Mouse (Mus musculus) retina, adult 2 months (tissue): ENCODE results near the gene AW549877.

Experiments
- DNase-seq: peaks from one replicate; pipeline ENCODE4 v3.0.0-alpha.2; 2012; ENCODE audit warnings: low read depth, low spot score

AW549877 gene

DNA sequence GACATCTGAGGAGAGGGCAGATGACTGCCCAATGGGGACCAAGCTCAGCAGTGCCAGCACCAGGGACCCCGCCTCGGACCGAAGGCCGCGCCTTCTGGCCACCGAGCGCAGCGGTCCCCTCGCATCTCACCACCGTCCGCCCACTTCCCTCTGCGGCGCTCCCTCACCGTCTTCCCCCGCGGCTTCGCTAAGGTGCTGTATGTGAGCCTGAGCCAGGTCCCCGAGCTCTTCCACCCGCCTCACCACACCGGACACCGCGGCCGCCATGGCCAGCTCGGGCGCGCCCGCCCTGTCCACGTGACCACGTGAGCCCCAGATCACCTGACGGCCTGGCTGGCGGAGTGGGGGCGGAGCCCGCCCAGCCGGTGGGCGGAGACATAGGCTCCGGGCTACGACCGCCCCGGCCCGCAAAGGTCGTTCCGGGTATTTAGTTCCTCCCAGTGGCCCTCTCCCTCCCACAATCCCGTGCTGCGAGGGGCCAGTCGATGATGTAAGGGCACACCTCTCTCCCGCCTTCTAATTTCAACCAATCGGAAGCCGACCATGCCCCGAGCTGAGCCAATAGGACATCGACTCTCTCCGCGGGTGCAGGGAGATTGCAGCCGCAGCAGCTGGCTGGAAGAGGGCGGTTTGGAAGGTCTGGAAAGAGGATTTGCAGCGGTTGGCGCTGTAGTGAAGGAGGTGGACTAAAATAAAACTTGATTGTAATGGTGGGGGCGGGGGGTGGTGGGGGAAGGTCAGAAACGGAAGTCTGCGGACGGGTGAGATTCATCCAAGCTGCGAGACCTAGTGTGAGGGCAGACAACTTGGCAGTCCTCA lies at the start of gene AW549877:
TSS of gene AW549877 (minus strand) at position 297 of the 819 bp plus-strand sequence.
- peak; percentile 99 for DNase-seq

DNA sequence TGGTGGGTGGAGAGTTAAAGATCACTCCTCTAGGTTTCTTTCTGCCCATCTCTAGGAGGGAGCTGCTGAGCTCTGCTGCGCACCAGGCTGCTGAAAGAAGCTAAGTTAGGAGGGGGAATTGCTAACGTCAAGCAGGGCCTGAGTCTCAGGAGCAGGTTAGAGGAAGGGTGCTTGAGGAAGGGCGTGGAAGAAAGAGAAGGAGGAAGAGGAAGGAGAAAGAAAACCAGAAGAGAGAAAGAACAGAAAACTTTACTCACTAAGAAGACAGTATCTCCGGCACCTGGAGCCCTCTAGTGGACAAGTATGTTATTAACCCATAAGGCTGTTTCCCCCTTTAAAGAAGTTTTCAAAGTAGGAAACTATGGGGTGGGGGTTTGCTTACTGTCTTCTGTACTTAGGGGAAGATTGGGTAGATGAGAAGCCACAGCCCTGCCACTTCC lies 47.5 kb upstream of the AW549877 start:
- no peak for DNase-seq

DNA sequence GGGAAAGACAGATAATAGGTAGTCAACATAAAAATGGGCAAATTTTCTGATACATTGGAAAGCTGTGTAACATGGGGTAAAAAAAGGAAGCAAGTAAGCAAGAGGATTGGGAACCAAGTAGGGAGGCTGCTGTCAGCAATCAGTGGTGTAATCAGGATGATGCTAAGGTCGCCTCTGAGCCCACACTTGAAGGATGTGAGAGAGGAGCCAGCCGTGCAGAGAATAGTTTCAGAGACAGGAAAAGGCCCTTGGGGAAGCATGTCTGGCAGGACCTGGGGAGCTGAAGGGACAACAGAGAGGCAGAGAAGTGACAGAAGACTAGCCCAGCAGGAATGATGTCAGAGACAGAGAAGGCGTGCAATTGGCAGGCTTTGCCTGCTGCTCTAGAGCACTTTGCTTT lies 46.9 kb upstream of the AW549877 start:
- DNase-seq: no peak

DNA sequence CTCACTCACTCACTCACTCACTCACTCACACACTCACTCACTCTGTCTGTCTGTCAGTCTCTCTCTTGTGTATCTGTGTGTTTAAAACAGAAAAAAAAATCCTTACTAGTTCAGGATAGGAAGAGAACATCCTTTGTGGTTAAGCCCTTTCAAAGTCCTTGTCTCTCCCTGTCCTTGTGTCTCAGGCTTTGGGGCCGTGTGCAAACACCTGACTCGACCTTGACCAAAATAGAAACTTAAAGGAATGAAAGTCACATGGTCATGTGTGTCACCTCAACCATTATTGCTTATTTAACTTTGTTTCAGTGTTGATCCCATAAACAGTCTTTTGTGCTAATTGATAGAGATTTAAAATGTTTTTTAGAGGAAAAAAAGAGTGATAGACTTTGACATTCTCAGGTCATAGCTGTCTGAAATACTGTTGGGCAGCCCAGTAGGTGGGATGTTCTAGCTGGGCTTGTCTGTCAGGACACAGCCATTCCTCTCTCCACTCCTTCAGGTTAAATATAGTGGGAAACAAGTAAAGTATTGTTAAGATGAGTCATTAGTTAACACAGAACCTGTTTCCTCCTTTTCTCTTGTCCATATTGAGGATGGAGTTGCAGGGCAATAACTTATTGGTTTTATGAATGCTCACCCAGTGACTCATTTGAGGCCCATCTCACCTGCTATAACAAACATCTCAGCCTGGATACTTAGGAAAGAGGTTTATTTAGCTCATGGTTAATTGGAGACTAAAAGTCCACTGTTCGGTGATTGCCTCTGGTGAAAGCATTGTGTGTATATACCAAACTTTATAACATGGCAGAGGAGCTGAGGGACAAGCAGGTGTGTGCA lies 37.8 kb upstream of the AW549877 start:
- no peak for DNase-seq

DNA sequence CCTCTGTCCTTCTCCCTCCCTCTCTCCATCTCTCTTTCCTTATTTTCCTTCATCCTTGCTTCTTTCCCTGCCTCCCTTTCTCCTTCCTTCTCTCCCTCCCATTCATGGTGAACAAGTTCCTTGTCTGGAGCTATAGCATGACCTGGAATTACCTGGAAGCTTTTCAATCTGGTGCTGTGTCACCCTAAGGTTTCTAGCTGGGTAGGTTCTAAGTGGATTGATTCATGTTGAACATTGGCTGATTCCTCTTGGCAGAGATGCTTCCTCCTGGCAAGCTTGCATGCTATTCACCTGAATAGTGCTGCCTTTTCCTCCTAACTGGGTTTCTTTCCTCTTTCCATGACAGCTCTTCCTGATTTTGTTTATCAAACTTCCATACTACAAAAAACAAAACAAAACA lies 33.4 kb upstream of the AW549877 start:
- no peak for DNase-seq

DNA sequence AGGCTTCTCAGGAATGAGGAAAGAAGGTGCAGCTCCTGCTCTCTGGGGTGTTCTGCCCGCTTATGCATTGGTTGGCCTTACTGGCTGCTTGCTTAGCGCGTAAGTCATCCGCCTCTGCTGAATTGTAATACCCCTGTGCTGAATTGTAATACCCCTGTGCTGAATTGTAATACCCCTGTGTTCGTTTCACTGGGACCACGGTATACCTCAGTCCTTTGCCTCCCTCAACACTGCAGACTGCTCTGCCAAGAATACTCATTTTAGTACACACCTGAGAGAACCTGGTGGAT lies 32.8 kb upstream of the AW549877 start:
- no peak for DNase-seq

DNA sequence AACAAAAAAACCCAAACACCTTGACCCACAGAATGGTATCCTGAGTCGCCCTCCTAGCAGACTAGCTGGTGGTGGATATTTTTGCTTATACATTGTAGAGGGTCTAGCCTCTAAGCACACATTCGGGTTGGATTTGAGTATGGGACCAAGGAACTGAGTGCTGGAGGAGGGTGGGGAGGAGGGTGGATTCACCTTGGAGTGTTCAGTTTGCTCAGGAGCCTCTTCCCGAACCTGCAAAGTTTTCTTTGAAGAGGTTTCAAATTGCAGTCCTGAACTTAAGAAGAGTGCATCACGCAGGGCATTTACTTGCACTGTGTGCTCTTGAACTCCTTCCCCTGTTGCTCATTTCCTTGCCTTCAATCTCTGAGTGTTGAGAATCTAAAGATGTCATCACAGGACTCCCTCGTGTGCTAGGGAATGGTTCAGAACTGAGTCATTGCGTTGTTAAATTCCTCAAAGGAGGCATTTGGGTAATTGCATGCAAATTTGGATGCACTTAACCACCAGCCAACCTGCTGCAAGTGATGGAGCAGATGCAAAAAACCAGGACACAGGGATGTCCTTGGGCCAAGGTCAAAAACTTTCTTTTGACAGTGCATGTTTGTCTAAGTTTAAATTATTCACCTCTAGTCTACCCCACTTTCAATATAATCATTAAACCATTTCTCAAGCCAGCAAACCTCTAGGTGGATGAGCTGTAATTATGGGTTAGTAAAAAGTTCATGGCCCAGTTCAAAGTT lies 32.3 kb upstream of the AW549877 start:
- DNase-seq: no peak

DNA sequence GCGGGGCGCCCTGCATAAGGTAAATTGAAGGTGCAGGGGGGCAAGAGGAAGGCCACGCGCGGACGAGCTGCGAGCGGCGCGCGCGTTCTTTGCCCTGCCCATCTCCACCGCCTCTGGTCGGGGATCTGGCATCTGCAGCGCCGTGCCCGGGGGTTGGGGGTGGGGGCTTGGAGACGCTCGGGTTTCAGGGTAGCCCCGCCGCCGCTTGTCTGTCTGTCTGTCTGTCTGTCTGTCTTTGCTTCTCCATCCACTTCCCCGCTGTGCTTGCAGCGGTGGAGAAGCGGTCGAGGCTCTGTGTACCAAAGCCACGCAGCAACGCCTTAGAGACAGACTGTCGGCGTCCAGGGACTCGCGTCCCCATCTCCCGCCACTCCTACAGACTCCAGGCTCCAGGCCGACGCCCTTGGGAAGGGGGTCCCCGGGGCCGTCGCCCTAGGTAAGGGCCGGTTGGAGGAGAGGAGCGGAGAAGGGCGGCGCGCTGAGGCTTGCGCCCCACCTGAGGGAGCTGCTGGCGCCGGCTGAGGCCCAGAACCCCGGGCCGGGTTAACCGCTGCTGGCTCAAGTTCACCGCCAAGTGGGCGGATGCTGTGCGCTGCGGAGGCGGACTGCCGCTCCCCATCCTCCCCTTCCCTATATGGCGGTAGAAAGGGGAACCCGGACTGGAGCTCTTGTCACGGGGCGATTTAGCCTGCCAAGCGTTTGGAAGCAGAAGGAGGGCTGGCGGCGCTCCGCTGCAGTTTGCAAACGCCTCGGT lies 31.5 kb upstream of the AW549877 start:
- DNase-seq: peak; percentile 53

DNA sequence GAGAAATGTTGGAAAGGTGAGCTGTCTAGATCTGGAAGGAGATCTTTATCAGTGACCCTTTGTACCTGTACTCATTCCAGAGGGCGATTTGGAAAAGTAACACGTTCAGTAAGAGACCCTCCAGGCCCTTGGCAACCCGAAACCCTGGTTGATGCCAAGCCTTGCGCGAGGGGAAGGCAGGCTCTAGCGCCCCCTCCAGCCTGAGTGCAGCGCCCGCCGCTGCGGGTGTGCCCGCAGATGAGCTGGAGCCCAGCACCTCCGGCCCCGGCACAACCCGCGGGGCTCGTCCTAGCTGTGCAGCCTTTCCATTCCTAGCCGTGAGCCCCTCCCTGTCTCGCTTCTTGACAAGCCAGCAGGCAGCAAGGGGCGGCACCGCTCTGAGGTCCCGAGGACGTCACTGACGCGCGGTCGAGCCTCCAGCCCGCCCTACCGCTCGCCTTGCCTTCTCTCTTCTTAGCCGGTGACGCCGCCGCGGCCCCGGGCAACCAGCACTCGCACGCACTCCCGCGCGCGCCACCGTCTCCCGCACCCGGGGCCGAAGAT lies 30.8 kb upstream of the AW549877 start, which contains the start of gene Oxct1:
TSS of gene Oxct1 (plus strand) at position 153 of the 543 bp plus-strand sequence.
- peak; percentile 69 for DNase-seq

DNA sequence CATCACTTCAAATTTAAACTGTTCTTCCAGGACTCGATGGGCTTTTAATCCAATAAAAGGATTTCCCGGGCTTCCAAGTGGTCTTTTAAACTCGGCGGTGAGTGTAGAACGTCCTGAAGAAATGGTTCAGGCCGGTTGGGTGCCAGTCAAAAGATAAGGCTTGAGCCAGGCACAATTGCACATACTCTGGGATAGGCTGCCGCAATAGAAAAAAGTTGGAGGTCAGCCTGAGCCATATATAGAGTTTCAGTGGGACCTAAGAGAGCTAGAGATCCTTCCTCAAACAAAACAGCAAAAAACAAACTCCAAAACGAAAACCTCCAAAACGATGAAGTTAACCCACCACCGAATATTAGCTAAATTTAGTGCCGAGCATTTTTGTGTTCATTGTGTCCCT lies 30.0 kb upstream of the AW549877 start:
- no peak for DNase-seq

DNA sequence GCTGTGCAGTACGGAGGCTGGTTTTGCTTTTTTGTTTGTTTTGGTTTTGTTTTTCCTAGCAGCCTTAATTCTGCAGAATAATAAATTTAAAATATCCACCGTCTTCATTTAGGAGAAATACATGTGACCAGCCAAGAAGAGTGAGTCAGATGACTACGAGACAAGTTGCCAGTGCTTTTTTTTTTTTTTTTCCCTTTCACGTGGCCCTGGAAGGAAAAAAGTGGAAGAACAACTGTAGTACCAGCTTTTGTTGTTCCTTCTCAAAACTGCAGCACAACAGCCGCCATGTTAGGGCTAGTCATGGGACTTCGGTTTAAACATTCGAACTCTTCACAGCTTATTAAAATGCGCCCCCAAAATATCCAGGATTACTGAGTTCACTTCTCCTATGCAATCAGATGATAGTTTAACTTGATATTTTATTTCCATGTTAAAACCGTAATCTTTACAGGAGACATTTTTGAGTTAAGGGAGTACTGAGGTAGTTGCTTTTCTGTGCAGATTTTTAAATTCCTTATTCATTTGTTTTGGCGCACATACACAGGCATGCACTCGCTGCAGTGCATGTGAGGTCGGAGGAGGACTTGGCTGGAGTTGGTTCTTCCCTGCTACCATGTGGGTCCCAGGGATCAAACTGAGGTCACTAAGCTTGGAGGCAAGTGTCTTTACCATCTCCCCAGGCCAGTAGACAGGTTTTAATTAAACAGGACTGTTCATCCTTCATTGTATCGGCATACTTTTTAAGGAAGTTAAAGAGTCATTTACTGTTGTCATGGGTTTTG lies 29.4 kb upstream of the AW549877 start:
- no peak for DNase-seq

DNA sequence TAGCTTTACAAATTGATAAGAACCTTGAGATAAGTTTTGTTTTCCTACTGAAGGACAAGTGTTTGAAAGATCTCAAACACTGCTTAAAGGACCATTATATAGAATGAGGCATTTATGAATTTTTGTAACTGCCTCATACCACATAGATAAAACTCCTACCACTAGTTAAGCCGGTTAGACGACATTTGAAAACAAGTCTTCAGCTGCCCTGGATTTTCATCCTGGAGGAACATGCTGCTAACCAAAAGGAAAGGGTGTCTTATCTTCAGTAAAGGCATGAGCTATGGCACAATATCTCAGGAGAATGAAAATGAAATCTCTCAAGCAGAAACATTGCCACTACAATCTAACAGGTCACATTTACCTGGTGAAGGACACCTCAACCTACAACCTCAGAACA lies 28.2 kb upstream of the AW549877 start:
- DNase-seq: no peak

DNA sequence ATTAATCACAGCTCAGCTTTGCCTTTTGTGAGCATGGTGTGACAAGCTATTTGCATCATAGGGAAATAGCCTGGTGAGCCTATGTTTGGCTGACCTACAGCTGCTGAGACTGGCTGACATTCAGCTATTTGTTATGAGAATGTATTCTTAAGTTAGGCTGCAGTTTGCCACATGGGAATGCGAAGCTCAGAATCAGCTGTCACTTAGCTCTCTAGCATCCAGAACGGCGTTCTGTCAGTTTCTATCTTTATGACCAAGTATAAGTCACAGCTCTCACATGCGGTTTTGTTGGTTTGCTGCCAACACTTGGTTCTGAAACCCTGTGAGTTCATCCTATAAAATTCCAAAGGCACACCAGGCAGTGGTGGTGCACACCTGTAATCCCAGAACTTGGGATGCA lies 25.2 kb upstream of the AW549877 start:
- no peak for DNase-seq

DNA sequence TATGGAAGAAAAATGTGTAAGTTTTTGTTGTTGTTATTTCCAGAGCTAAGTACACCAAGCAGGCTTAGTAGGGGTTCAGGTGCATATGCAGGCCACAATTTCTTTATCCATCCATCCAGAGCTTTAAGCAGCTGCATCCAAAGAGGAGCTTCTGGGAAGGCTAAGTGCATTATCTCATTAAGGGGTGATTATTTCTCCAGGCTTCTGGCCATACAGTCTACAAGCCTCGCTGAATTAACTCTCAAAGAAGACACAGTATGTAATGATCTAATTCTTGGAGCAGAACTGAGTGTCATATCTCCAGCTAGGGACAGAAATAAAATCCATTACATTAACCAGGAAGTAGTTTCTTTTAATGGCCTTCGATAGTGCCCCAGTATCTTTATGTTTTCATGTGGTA lies 18.3 kb upstream of the AW549877 start:
- peak; percentile 66 for DNase-seq

DNA sequence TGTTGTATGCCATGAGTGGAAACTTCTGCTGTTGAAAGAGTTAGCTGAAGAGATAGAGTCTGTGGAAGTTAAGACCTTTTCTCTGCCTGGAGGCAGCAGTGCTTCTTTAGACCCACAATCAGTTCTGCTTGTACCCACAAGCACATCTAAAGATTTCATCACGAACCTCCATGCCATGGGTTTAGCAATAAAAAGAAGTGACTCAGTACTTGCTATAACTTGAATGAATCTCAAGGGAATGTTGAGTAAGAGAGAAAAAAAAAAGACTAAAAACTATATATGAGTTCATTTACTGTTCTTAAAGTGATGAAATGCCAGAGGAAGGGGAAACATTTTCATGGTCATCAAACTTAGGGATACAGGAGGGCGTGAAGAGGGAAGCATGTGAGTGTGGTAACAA lies 5.0 kb upstream of the AW549877 start:
- no peak for DNase-seq

DNA sequence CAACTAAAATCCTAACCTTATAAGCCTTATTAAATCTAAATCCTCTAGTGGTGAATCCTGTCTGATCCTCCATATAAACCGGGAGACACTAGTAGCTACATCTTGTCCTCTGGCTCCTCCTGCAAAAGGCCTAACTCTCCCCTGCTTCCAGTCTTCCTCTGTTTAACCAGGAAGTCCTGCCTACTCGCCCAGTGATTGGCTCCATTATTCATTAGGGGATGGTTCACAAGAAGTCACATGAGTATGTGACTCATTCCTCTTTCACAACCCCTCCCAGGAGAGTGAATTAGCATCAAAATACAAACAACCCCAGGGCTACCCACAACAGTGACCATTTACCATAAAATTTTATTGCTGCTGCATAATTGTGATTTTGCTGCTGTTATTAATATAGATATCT lies 3.6 kb upstream of the AW549877 start:
- no peak for DNase-seq

DNA sequence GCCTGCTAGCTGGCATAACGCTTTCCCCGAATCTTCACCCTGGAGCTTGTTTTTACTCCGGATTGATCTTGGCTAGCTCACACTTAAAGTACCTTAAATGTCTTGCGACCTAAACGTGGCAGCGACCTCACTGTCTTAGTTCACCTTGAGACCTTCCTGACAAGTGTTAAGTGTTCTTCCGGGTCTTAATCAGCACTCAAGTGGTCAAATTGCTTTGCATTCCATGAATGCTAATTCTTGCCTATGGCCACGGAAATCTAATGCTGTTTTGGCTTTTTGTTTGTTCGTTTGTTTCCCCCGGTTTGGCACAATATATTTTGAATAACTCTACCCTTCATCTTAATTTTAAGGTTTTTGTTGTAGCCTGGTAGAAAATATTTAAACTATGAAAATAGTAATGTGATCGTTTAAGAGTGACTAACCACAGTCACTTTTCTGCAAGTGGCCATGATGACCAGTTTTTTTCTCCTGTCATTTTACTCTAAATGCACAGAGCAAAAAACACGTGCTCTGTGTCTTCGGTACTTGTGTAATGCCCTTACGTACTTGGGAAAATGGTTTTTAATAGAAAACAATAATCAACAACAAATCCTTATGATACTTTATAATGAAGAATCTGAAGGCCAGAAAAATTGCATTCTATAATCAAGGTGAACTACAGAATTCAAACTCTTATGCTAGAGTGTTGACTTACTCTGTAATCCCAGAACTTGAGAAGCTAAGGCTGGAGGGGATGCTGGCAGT lies 895 bp upstream of the AW549877 start:
- DNase-seq: no peak

DNA sequence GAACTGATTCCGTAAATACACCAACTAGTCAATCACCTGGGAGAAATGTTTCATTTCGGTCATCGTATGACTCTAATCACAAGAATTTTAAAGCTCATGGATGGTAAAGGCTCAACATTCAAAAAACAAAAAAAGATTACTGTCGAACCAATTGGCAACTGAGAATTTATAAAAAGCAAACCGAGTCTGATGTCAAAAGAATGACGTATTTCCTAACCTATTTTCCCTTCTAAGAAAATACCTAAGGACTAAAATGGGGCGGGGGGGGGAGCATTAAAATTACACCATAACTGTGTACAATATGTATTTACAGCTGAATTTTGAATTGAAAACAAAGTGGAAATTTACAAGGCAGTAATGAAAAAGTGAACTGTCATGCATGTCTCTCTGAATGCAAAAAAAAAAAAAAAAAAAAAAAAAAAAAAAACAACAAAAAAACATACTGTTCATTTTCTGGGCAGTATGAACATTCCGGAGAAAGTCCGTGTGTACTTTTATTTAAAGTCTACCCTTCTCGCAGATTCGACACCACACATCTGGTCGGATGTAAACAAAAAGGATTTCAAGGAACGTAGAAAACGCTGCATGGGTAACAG lies 594 bp downstream of the AW549877 start:
- DNase-seq: no peak

DNA sequence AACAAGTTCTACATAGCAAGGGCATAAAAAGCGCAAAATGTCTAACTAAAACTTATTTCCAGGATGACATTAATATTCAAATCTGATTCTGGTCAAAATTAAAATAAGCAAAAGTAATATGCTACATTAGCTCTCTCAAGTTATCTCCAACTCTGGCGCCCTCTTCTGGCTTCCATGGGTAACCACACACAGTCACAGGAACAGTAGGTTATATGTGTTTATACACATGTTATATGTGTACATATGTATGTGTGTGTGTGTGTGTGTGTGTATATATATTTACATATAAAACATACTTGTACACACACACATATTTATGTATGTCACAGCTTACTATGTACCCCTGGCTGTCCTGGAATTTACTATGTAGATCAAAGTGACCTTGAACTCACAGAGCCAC lies 7.6 kb downstream of the AW549877 start:
- DNase-seq: no peak
